Mouse (Mus musculus): Measurements from ENCODE around the gene Eaf2.

DNA sequence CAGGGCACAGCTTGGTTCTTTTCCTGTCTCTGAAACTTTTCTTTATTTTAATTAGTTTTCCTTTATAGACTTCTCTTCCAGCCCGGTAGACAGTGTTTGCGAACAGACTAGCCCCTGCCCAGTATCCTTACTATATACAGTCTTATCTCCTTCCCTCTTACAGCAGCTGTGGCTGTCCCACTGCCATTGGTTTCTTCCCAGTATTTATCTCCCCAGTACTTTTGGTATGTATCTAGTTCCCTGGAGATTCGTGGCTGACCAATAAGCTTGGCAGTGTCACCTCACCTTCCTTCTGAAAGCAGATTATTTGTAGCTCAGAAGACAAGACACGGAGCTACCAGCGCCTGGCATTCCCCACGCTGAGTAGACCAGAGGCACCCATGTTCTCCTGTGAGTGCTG is 21.9 kb upstream of the Eaf2 start:
- TF ChIP-seq CTCF (IDR thresholded peaks at IDR 0.05; ENCODE audit: low read depth, low read length), result no peak
- TF ChIP-seq GATA1 (IDR thresholded peaks at IDR 0.05; ENCODE audit: borderline replicate concordance, low read length), result no peak
- no peak for TF ChIP-seq POLR2AphosphoS5 (IDR thresholded peaks at IDR 0.05; ENCODE audit: insufficient replicate concordance, low read depth, low read length)
- no peak for TF ChIP-seq TAL1 (conservative IDR thresholded peaks at IDR 0.05; ENCODE audit: low read depth, low read length)
